Mouse (Mus musculus): ENCODE measurements at regions not wholly inside any gene's neighbourhood (a gene's known extent, or its start where the extent isn't known, plus 50 kb on each side); places are given as distances from the start of the nearest gene placed in this dataset.

- no peak for DNase-seq (ENCODE audit: low spot score in 2 of 2)
Measured at GRCm38 (mm10) chr3:66518289-66518688, 221.7 kb upstream of the Veph1 start.

- DNase-seq (ENCODE audit: low spot score in 2 of 2): no peak
Measured at GRCm38 (mm10) chr3:66515773-66516406, 219.3 kb upstream of the Veph1 start.

- no peak for DNase-seq (ENCODE audit: low spot score in 2 of 2)
Measured at GRCm38 (mm10) chr3:66514587-66514986, 217.9 kb upstream of the Veph1 start.

GRCm38 (mm10) chr3:66512408-66512807 lies 215.8 kb upstream of the Veph1 start:
- no peak for DNase-seq (ENCODE audit: low spot score in 2 of 2)

GRCm38 (mm10) chr3:66510455-66510854 lies 213.8 kb upstream of the Veph1 start:
- DNase-seq (ENCODE audit: low spot score in 2 of 2): no peak

- DNase-seq (ENCODE audit: low spot score in 2 of 2): no peak
Measured at GRCm38 (mm10) chr3:66506125-66506524, 209.5 kb upstream of the Veph1 start.

- no peak for DNase-seq (ENCODE audit: low spot score in 2 of 2)
Measured at GRCm38 (mm10) chr3:66505476-66506076, 208.9 kb upstream of the Veph1 start.

- no peak for DNase-seq (ENCODE audit: low spot score in 2 of 2)
Measured at GRCm38 (mm10) chr3:66504717-66505116, 208.1 kb upstream of the Veph1 start.

- no peak for DNase-seq (ENCODE audit: low spot score in 2 of 2)
Measured at GRCm38 (mm10) chr3:66503615-66504014, 207.0 kb upstream of the Veph1 start.

GRCm38 (mm10) chr3:66501865-66502264 lies 205.2 kb upstream of the Veph1 start:
- DNase-seq (ENCODE audit: low spot score in 2 of 2): no peak

- no peak for DNase-seq (ENCODE audit: low spot score in 2 of 2)
Measured at GRCm38 (mm10) chr3:66494442-66495113, 197.9 kb upstream of the Veph1 start.

- no peak for DNase-seq (ENCODE audit: low spot score in 2 of 2)
Measured at GRCm38 (mm10) chr3:66490696-66491357, 194.2 kb upstream of the Veph1 start.

GRCm38 (mm10) chr3:66488724-66489123 lies 192.1 kb upstream of the Veph1 start:
- DNase-seq (ENCODE audit: low spot score in 2 of 2): no peak

- no peak for DNase-seq (ENCODE audit: low spot score in 2 of 2)
Measured at GRCm38 (mm10) chr3:66486658-66487057, 190.0 kb upstream of the Veph1 start.

- no peak for DNase-seq (ENCODE audit: low spot score in 2 of 2)
Measured at GRCm38 (mm10) chr3:66486184-66486583, 189.5 kb upstream of the Veph1 start.

- peak; percentile 27 to 44 for DNase-seq (ENCODE audit: low spot score in 2 of 2)
Measured at GRCm38 (mm10) chr3:66480718-66481117, 184.1 kb upstream of the Veph1 start.

GRCm38 (mm10) chr3:66479266-66479665 lies 182.6 kb upstream of the Veph1 start:
- no peak for DNase-seq (ENCODE audit: low spot score in 2 of 2)

GRCm38 (mm10) chr3:66466321-66466720 lies 169.7 kb upstream of the Veph1 start:
- peak; percentile 20 to 34 for DNase-seq (ENCODE audit: low spot score in 2 of 2)

- no peak for DNase-seq (ENCODE audit: low spot score in 2 of 2)
Measured at GRCm38 (mm10) chr3:66465371-66465770, 168.7 kb upstream of the Veph1 start.

- no peak for DNase-seq (ENCODE audit: low spot score in 2 of 2)
Measured at GRCm38 (mm10) chr3:66462341-66462740, 165.7 kb upstream of the Veph1 start.

GRCm38 (mm10) chr3:66446274-66447159 lies 149.9 kb upstream of the Veph1 start:
- DNase-seq (ENCODE audit: low spot score in 2 of 2): no peak

GRCm38 (mm10) chr3:66433216-66433615 lies 136.6 kb upstream of the Veph1 start:
- DNase-seq (ENCODE audit: low spot score in 2 of 2): no peak

Data from right cerebral cortex, adult 2 months (tissue).